Mouse (Mus musculus): ENCODE results near the gene Sft2d2. TPM values are rescaled to one million over a fixed set of nuclear protein-coding genes. Genes with fewer than 3 reads are reported as not detected.

The Sft2d2 gene
- total RNA-seq, 2 experiments from 2014 or later, result 12.1 to 12.8 TPM

DNA sequence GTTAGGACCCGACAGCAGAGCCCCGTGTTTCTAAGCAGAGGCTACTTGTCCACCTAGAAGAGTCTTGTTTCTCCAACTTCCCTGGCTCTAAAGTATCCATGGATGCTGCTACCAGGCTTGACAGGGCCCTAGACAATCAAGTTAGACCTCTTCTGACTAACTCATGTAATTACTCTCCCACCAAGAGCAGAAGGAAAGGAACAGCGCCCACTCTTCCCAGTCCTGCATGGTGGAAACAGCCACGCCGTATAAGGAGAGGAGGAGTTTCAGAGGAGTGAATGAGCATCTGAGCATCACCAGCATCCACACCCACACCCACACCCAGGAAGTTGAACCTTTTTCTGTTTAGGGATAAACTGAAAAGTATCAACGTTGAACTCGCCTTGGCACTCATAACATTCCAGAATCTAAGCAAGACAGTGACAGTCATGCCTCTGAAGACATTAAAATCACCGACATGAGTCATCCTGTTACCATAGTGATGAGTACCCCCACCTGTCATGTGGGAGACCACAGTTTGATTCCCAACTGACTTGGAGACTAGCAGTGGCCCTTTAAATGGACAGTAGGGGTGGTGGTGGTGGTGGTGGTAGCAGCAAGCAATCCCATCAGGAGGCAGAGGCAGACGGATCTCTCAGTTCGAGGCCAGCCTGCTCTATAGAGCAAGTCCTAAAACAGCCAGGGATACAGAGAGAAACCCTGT, 3.5 kb downstream of the Sft2d2 start:
- no peak for DNase-seq

DNA sequence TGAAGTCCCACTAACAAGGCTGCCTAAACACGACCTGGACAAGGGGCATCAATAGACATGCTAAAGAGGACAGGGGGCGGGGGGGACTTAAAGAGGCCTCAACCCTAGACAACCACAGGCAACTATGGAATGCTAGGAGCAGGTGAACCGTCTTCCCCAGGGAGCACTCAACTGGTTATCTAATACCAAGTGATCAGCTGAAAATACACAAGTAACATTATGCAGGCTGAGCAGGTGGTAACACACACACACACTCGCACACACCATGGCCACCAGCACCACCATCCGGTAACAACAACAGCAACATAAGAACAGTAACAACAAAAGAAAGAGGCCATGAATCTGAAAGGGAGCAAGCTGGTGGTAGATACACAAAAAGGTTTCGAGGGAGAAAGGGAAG, 4.2 kb downstream of the Sft2d2 start:
- DNase-seq, result no peak

DNA sequence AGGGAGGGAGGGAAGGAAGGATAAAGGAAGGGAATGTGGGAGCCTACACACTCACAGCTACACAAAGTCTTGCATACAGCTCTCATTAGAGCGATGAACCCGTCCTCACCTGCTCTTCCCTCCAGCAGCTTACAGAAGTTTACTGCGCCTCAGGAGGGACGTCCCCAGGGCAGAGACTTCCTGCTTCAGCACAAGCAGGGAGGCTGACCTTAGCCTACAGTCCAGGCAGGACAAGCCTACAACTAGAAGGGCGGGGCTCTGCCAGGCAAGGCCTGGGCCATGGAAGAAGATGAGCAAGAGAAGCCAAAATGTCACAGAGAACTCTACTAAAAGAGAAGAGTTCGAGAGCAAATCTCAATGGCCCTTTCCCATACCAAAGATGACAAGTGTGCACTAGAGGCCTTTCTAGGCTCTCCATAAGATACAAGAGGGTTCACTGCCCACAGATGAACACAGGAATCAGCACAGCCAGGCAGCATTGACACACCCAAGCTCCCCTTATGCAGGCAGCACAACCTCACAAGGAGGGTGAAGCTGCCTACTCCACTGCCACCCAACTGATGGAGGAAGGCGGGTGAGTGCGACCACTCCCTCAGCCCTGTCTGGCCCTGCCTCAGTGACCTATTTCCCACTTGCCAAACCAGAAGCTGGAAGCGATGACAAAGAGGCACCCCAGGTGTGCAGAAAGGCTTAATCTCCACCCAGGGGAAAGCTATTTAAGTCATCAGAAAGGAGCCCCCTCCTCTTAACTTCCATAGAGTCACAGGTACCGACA, 5.2 kb downstream of the Sft2d2 start:
- no peak for DNase-seq

DNA sequence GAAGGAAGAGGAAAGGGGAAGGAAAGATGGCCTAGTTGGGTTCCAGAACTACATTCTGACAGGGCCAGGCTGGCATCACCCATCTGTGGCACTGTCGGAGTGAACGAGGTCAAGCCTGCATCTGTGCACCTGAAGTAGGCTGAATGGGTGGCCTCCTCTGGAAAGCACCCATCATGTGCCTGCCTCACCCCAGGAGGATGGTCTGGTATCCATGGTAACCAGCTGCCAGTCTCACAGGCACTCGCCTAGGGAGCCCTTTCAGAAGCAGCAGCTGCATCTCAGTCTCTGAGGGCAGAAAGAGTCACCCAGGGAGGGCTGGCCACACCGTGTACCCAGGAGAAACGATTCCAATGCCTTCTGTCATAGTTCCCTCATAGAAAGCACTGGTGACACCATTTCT, 6.9 kb downstream of the Sft2d2 start:
- no peak for DNase-seq

GRCm38 (mm10) chr1:165186491-165186890, 7.7 kb downstream of the Sft2d2 start:
- DNase-seq, result no peak

DNA sequence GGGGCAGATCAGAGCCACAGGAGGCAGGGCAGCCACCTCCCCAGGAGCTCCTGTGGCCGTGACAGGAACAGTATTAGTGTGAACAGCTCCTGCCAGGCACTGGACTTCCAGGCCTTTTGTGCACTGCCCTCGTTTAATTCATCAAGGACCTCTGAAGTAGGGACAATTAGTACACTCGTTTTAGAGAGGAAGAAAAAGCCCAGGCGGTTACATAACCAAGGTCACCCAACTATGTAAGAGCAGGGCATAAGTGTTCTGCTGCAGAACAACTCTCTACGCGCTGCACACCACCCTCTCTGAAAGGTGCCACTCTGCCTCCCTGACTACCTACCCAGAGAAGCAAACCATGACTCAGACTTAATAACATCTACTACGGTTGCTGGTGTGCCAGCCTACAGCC, 9.1 kb downstream of the Sft2d2 start:
- DNase-seq, result no peak

DNA sequence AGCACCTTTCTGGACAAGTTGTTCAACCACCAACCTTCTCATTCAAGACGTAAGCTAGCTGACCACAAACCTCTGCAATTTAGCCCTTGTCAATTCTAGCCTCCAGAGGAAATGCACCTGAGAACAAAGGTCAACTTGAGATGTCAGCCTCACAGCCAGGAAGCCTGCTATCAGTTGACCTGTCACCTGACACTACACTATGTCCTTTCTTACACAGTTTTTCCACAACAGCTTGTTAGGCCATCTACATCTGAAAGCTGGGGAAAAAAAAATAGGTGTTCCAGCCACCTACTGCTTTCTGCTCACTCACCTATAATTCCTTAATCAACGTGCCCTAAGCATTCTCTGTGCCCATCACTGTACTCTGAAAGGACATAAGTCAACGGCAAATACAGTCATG, 10.1 kb downstream of the Sft2d2 start:
- no peak for DNase-seq

- no peak for DNase-seq
Observed at GRCm38 (mm10) chr1:165183400-165183799, 10.8 kb downstream of the Sft2d2 start.

DNA sequence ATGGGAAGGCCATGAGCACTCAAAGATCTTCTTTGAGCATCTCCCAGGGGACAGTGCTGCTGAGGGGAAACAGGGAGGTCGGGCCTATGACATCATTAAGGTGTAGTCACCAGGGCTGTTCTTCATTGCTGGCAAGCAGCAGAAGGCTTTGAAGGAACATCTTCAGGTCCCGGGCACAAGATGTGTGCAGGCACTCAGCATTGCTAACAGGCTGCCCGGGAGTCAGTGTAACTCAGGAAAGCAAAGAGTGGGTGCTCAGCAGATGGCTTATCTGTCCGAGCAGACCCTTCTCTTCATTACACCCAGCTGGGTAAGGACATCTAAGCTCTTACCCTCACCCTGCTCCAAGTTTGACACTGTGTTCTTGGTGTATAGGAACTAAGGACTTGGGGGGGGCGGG, 14.9 kb downstream of the Sft2d2 start:
- no peak for DNase-seq

- DNase-seq, result no peak
Observed at GRCm38 (mm10) chr1:165178075-165178474, 16.2 kb downstream of the Sft2d2 start.

GRCm38 (mm10) chr1:165174059-165174616, 20.1 kb downstream of the Sft2d2 start:
- no peak for DNase-seq

DNA sequence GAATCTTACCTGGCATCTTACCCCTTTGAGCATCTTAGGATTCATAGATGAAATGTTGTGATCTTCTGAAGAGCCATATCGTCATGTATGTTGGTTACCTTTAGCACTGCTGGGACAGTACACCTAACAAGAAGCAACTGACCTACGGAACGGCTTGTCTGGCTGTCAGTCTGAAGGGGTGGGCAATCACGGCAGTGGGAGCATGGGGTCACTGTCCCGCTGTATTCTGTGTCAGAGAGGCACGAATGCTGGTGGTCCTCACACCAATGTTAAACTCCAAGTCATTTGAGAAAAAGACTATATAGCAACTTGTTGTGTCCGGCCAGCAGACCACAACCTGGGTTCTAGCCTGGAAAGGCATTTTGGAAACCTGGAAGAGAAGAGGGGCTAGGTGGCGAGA, 23.0 kb downstream of the Sft2d2 start:
- DNase-seq, result no peak

- no peak for DNase-seq
Observed at GRCm38 (mm10) chr1:165170157-165170556, 24.1 kb downstream of the Sft2d2 start.

DNA sequence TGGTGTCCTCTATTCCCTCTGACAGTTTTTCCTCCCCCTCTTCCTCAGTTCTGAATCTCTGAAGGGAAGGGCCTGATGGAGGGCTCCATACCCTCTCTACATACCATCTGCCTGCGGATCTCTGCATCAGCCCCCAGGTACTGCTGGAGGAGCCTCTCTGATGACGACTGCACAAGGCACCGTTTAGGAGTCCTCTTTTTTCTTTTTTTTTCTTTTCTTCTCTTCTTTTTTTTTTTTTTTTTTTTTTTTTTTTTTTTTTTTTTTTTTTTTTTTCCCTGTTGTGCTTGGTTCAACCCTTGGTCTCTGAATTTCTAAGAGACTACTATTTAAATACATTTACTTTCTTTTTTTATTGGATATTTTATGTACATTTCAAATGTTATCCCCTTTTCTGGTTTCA, 24.8 kb downstream of the Sft2d2 start:
- no peak for DNase-seq

- DNase-seq, result no peak
Observed at GRCm38 (mm10) chr1:165164920-165165319, 29.3 kb downstream of the Sft2d2 start.

- DNase-seq, result no peak
Observed at GRCm38 (mm10) chr1:165160723-165161405, 33.4 kb downstream of the Sft2d2 start, which contains the start of gene Tbx19. Gene Tbx19, minus strand, starts transcription at chr1:165160773.

- DNase-seq, result no peak
Observed at GRCm38 (mm10) chr1:165158841-165159240, 35.4 kb downstream of the Sft2d2 start.

DNA sequence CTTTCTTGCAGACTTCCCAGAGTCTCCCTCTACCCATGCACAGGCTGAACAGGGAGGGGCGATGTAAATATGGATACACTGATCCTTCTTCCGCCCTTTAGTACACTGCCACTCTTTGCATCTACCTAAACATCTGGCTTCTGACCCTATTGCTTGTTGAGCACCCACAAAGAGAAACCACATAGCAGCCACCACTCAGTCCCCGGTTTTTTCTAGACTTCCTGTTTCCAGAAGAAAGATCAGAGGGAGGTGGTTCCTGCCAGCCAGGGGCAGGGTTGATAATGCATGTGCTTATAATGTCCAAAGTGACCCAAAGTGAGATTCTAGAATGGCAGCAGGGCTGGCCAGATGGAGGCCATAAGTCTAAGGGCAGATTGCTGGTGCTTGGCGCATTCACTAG, 40.1 kb downstream of the Sft2d2 start:
- DNase-seq, result no peak

DNA sequence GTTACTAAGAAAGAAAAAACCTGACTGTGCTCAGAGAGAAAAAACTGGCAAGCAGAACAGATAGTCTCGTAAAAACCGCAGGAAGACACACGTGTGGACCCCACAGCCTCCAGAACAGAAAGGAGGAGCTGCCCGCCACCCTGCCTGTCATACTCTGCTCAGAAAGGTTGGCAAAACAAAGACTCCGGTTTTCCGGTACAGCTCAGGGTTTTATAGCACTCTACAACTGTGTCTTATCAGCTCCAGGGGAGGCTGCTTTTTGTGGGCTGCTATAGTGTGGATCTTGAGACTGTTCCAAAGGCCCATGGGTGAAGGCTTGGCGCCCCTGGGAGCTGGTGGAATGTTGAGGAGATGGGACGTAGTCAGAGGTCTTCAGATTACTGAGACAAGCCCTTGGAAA, 43.0 kb downstream of the Sft2d2 start:
- no peak for DNase-seq

- DNase-seq, result no peak
Observed at GRCm38 (mm10) chr1:165142343-165142916, 51.8 kb downstream of the Sft2d2 start.

GRCm38 (mm10) chr1:165140227-165140626, 54.0 kb downstream of the Sft2d2 start:
- no peak for DNase-seq

DNA sequence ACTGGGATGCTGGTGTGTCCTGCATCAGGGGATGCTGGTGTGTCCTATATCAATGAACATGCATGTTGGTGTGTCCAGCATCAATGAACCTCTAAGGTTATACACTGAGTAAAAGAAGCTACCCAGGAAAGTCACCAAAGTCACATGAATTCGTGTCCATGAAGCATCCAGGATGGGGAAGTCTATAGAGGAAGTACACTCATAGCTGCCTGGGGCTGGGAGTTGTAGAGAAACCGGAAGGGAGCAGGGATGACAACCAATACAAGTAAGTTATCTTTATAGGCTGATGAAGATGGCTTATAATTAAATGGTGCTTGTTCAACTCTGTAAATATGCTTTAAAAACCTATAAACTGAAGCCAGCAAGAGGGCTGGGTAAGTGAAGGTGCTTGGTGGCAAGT, 60.4 kb downstream of the Sft2d2 start:
- DNase-seq, result no peak

- DNase-seq, result no peak
Observed at GRCm38 (mm10) chr1:165133279-165133678, 61.0 kb downstream of the Sft2d2 start.

Measured in gastrocnemius, postnatal 10 days (tissue).